Mouse (Mus musculus) spleen, adult 2 months (tissue): Measurements from ENCODE around the gene Pth2.

Experiments
- CTCF ChIP-seq: fragments of 200-500 bp; IDR thresholded peaks from 2 replicates; pipeline ENCODE4 v1.5.1; 2011; ENCODE audit warnings: mild to moderate bottlenecking, inconsistent platforms; ENCODE audit not compliant: insufficient read depth, insufficient read length, insufficient replicate concordance; ENCODE audit errors: extremely low read depth
- POLR2A ChIP-seq: fragments of 200-500 bp; IDR thresholded peaks from 2 replicates; pipeline ENCODE4 v1.6.1; 2011; ENCODE audit warnings: low read depth, low read length, inconsistent platforms

GRCm38 (mm10) chr7:45175398-45175797 lies 5.4 kb upstream of the Pth2 start:
- TF ChIP-seq POLR2A = no peak
- TF ChIP-seq CTCF = no peak
